Mouse (Mus musculus) limb, embryonic 15.5 days (tissue): Measurements from ENCODE around the gene Pros1. TPM values are rescaled to one million over a fixed set of nuclear protein-coding genes. Genes with fewer than 3 reads are reported as not detected.
A peak's percentile ranks its signal among the peaks of the same experiment; 100 is the strongest.

ENCODE experiments used
- ATAC-seq: fragments of 200-750 bp; cut with Nextera tagmentation; 2 replicates; pipeline ENCODE4 v1.8.0; 2017; ENCODE audit warnings: low read depth, moderate TSS enrichment; ENCODE audit not compliant: insufficient number of reproducible peaks, low FRiP score, low TSS enrichment
- H3K27ac ChIP-seq: fragments of 300-500 bp; sonication (generic); 2 replicates; pipeline ENCODE4 v1.5.1; 2015; ENCODE audit warnings: moderate library complexity, mild to moderate bottlenecking, inconsistent platforms
- H3K27me3 ChIP-seq: fragments of 300-500 bp; sonication (generic); 2 replicates; pipeline ENCODE4 v1.6.1; 2015; ENCODE audit warnings: inconsistent platforms
- H3K36me3 ChIP-seq: fragments of 300-500 bp; sonication (generic); 2 replicates; pipeline ENCODE4 v1.6.1; 2015; ENCODE audit warnings: inconsistent platforms
- H3K4me1 ChIP-seq: fragments of 300-500 bp; sonication (generic); 2 replicates; pipeline ENCODE4 v1.6.1; 2015; ENCODE audit warnings: inconsistent platforms
- H3K4me2 ChIP-seq: fragments of 300-500 bp; sonication (generic); 2 replicates; pipeline ENCODE4 v1.6.1; 2015; ENCODE audit warnings: mild to moderate bottlenecking, inconsistent platforms
- H3K4me3 ChIP-seq: fragments of 300-500 bp; sonication (generic); 2 replicates; pipeline ENCODE4 v1.5.1; 2015; ENCODE audit warnings: mild to moderate bottlenecking, inconsistent platforms
- H3K9ac ChIP-seq: fragments of 300-500 bp; sonication (generic); 2 replicates; pipeline ENCODE4 v1.6.1; 2015; ENCODE audit warnings: inconsistent platforms
- H3K9me3 ChIP-seq: fragments of 300-500 bp; sonication (generic); 2 replicates; pipeline ENCODE4 v1.6.1; 2016; ENCODE audit warnings: inconsistent platforms
- WGBS: fragments of 180-500 bp; shearing (Covaris S2); methylation state at CpG from one replicate; pipeline ENCODE4 v1.1.7; 2015; 5-methylcytosine and 5-hydroxymethylcytosine counted together
- polyA plus RNA-seq: library from polyadenylated mRNA; unstranded; fragments of >200 nt; fragmentation: Nextera tagmentation; extraction: Ambion mirVana; gene quantifications from 2 replicates; pipeline ENCODE4 v1.2.1, GENCODE M21; 2015

The Pros1 gene
- polyA plus RNA-seq, 1 experiment from 2014 or later: 52.9 TPM

DNA sequence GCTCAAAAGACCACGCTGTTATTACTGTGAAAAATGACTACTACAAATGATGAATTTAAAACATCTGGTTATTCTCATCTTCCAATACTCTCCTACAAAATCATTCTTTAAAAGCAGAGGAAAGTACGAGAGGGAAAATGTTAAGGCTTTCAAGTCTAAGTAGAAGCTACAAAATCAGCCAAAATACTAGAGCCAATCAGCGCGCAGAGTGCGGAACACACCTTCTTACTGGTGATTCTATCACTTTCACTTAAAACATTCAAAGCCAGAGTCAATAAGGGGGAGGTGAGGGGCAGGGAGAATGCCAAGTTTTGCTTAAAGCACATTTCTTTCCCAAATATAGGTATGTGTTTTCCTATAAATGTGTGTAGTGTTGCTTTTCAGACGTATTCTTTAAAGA is 8.8 kb upstream of the Pros1 start:
- H3K4me2 ChIP-seq: peak overlapping the region; percentile 7; the same call in 1 of the 2 replicates
- no peak for ATAC-seq
- H3K4me1 ChIP-seq: peaks cover 14% of the 10 kb centered on the region; the same call in 1 of the 2 replicates

DNA sequence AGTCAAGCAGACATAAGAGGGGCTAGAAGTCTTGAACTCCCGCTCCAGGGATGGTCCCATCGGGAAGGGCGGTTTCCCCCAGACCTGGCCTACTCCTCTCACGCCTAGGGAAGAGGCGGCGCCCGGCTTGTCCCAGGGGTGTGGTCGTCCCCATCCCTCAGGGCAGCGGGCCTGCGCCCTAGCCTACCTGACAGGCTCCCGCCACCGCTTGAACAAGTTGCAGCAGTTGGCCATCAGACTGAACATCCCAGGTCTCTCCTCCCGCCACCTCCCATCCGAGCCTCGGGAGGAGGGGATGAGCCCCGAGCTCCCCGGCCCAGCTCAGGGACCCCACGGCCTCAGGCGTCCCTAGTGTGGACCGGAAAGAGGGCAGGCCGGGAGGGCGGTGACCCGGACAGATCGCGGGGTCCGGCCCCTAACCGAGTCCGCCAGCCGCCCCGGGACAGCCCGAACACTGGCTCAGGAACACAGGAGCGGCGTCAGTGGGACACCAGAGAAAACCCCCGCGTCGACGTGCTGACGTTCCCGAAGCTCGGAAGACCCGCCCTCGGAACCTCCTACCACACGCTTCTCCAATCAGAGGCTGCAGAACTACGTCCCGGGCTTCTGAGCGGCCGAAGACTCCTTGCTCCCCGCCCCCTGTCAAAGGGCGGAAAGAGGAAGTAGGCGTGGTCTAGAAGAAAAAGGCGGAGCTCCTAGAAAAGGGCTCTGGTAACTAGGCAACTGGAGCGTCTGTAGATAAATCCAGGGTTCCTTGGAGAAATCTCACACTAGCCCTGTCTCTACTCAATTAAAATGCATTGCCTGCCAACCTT is 7.4 kb upstream of the Pros1 start, which contains the start of gene Arl13b:
Gene Arl13b (minus strand): TSS at position 543 of the 815 bp plus-strand sequence.
- no peaks in the 10 kb centered on the region for H3K36me3 ChIP-seq
- H3K4me1 ChIP-seq: peaks cover 14% of the 10 kb centered on the region; the same call in 1 of the 2 replicates
- WGBS: 1% methylated on average over 50 of the region's 52 CpGs
- H3K27me3 ChIP-seq: no peaks in the 10 kb centered on the region
- peak within 1 kb of the TSS; percentile 89 for H3K4me2 ChIP-seq
- H3K4me3 ChIP-seq: peak within 1 kb of the TSS; percentile 96
- no peaks in the 10 kb centered on the region for H3K9me3 ChIP-seq
- peak within 1 kb of the TSS; percentile 77 for H3K9ac ChIP-seq
- peak within 1 kb of the TSS; percentile 77 for H3K27ac ChIP-seq
- ATAC-seq: peak; percentile 100

More for the DNA sequence above, 8.8 kb upstream of the Pros1 start:
- Histone ChIP-seq H3K27ac (no peak overlapping the region), H3K9me3 (no peaks in the 10 kb centered on the region), H3K27me3 (no peaks in the 10 kb centered on the region), H3K36me3 (no peaks in the 10 kb centered on the region), H3K4me3 (no peak overlapping the region), H3K9ac (no peak overlapping the region)
- 74% methylated on average over 6 of the region's 6 CpGs for WGBS

DNA sequence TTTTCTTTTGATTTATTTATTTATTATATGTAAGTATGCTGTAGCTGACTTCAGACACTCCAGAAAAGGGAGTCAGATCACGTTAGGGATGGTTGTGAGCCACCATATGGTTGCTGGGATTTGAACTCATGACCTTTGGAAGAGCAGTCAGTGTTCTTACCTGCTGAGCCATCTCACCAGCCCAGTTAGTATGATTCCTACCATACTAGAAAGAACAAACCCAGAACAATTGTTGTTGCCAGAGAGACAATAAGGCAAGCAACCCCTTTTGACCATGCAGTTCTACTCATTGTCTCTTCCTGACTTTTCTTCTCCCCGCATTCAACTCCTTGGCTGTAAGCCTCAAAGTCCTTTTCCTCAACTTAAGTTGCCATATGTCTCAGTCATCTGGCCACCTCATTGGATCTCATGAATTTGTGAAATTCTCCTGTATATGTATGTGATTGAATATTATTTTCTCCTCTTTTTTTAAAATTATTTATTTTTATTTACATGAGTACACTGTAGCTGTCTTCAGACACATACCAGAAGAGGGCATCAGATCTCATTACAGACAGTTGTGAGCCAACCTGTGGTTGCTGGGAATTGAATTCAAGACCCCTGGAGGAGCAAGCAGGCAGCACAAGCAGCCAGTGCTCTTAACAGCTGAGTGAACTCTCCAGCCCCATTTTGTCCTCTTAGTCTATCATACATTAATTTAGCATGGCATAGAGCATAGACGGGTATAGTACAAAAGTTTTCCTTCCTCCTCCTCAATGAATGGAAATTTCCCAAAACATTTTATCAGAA is 1.4 kb upstream of the Pros1 start:
- no peaks in the 10 kb centered on the region for H3K36me3 ChIP-seq
- H3K27me3 ChIP-seq: no peaks in the 10 kb centered on the region
- no peak for ATAC-seq
- no peak overlapping the region for H3K9ac ChIP-seq
- no peaks in the 10 kb centered on the region for H3K9me3 ChIP-seq
- no peaks in the 10 kb centered on the region; the same call in 1 of the 2 replicates for H3K4me1 ChIP-seq
- no peak overlapping the region for H3K4me3 ChIP-seq
- H3K4me2 ChIP-seq: no peak overlapping the region
- no peak overlapping the region for H3K27ac ChIP-seq
- WGBS: 86% methylated on average over 3 of the region's 3 CpGs

DNA sequence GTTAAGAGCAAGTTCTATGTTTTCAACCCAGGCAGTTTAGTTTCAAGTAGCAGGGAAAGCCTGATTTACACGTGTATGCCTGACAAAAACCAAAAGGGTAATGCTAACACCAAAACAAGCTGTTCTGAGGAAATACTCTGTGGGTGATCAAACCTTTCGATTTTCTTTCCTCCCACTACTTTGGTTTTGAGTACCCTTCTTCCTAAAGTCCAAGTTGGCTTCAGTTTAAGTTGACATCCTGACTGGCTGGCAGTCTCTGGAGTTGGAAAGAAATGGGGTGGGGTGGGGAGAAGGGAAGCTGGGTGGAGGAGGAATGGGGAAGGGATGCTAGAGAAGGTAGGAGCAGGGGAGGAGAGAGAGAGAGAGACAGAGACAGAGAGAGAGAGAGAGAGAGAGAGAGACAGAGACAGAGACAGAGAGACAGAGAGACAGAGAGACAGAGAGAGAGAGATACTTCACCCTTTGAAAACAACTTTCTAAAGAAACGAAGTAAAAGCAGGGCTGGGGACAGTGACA is 438 bp upstream of the Pros1 start:
- peak overlapping the region; percentile 65 for H3K4me2 ChIP-seq
- H3K9ac ChIP-seq: peak overlapping the region; percentile 57
- no peaks in the 10 kb centered on the region for H3K9me3 ChIP-seq
- WGBS: 14% methylated on average over 3 of the region's 3 CpGs
- H3K4me1 ChIP-seq: no peaks in the 10 kb centered on the region; the same call in 1 of the 2 replicates
- peak overlapping the region; percentile 60 for H3K4me3 ChIP-seq
- no peak for ATAC-seq
- no peaks in the 10 kb centered on the region for H3K36me3 ChIP-seq
- 0 out of 2 replicates have a peak overlapping the region, but pooled peaks have one; percentile 79 for H3K27ac ChIP-seq
- no peaks in the 10 kb centered on the region for H3K27me3 ChIP-seq

DNA sequence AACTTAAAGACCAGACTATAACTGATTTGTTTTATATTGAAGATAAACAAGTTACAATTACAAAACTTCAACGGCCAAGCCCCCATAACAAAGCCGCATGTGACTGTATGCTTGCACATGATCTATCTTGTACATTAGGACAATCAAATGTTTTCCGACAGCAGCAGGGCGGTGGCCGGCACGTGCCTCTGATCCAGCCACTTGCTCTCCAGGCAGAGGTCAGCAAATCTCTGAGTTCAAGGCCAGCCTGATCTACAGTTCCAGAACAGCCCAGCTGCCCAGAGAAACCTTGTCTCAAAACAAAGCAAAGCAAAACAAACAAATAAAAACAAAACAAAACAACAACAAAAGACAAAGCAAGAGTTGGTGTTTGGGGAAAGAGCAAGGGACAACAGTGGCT is 1.3 kb downstream of the Pros1 start:
- Histone ChIP-seq H3K27ac (no peak overlapping the region), H3K27me3 (no peaks in the 10 kb centered on the region), H3K4me3 (no peak overlapping the region), H3K9me3 (no peaks in the 10 kb centered on the region), H3K4me1 (no peaks in the 10 kb centered on the region; the same call in 1 of the 2 replicates), H3K4me2 (no peak overlapping the region), H3K36me3 (no peaks in the 10 kb centered on the region), H3K9ac (no peak overlapping the region)
- WGBS: 77% methylated on average over 6 of the region's 6 CpGs
- ATAC-seq: no peak

DNA sequence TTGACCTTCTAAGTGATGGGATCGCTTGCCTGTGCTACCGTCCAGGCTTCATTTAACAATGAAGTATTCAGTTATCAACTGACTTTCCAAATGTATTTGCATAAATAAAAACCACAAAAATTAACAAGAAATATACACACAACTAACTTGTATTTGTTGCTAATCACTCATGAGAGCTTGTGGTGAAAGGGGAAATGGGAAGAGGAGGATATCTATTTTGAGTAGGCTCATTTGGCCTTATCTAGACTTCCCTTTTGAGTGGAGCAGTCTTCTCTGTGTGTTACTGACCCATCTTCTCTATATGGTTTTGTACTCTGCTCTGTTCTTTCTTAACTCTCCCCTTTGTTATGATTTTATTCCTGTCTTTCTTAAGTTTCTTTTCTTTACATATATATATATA is 2.2 kb downstream of the Pros1 start:
- ATAC-seq: no peak
- Histone ChIP-seq H3K9me3 (no peaks in the 10 kb centered on the region), H3K9ac (no peak overlapping the region), H3K4me2 (no peak overlapping the region), H3K36me3 (no peaks in the 10 kb centered on the region), H3K27ac (no peak overlapping the region), H3K4me3 (no peak overlapping the region), H3K4me1 (no peaks in the 10 kb centered on the region; the same call in 1 of the 2 replicates), H3K27me3 (no peaks in the 10 kb centered on the region)
- WGBS: 92% methylated on average over 2 of the region's 2 CpGs

DNA sequence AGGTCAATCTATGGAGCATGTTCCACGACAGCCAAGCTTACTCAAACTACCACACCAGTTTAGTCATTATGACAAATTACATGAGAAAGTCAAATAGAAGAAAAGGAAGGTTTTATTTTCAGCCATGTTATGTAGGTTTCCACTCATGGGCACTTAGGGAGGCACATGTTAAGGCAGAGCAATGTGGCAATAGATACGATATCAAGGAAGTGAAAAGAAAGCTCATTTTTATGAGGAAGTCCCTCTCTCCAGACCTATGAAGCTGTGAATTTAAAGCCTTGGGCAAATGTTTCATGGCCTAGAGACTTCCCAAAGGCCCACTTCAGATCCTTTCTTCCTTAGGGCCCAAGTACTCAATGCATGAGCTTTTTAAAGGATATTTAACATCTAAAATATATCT is 3.4 kb downstream of the Pros1 start:
- no peak for ATAC-seq
- H3K4me2 ChIP-seq: no peak overlapping the region

DNA sequence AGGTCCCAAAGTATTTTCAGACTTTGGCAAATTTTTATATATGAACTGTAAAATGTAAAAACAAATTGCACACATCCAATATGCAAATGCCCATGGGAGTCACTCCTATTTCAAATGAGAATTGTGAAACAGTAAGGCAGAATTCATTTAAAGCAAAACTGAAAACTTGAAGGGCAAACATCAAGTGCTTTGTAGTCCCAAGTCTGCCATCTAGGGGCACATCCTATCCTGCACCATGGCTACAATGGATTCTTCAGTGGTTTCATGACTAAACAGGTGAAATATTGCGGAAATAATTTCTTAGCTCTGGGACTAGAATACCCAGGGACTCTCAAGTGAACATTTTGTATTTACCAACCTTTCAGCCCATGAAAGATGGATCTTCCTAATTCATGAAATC is 3.9 kb downstream of the Pros1 start:
- WGBS: 94% methylated on average over 1 of the region's 1 CpGs

More for the DNA sequence above, 3.4 kb downstream of the Pros1 start:
- Histone ChIP-seq H3K27me3 (no peaks in the 10 kb centered on the region), H3K36me3 (no peaks in the 10 kb centered on the region), H3K27ac (no peak overlapping the region), H3K4me3 (no peak overlapping the region), H3K4me1 (no peaks in the 10 kb centered on the region; the same call in 1 of the 2 replicates), H3K9ac (no peak overlapping the region), H3K9me3 (no peaks in the 10 kb centered on the region)
- 89% methylated on average over 2 of the region's 2 CpGs for WGBS

DNA sequence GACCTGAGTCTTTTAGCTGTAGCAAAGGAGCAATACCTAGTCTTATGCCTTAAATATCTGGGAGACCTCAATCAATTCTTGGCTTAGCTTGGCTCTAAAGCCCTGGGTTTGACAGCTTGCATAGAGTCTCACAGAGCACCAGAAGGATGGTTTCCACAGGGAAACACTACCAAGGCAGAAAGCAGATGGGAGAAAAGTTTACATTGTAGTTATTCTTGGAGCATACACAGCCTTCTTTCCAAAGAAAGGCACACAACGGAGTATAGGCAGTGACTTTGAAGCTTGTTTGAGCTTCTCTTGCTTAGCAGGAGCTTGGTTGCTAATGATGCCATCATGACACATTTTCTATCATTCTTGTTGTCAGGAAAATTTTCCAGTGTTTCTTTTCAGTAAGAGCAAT is 6.0 kb downstream of the Pros1 start:
- no peaks in the 10 kb centered on the region for H3K9me3 ChIP-seq
- no peaks in the 10 kb centered on the region for H3K36me3 ChIP-seq
- H3K27me3 ChIP-seq: no peaks in the 10 kb centered on the region
- no peak overlapping the region for H3K27ac ChIP-seq
- H3K4me3 ChIP-seq: no peak overlapping the region
- H3K9ac ChIP-seq: no peak overlapping the region
- H3K4me2 ChIP-seq: no peak overlapping the region
- H3K4me1 ChIP-seq: no peaks in the 10 kb centered on the region; the same call in 1 of the 2 replicates
- no peak for ATAC-seq
- WGBS: 76% methylated on average over 1 of the region's 1 CpGs

More for the DNA sequence above, 3.9 kb downstream of the Pros1 start:
- no peak overlapping the region for H3K27ac ChIP-seq
- no peak overlapping the region for H3K4me2 ChIP-seq
- no peak overlapping the region for H3K9ac ChIP-seq
- H3K4me3 ChIP-seq: no peak overlapping the region
- no peaks in the 10 kb centered on the region; the same call in 1 of the 2 replicates for H3K4me1 ChIP-seq
- no peak for ATAC-seq
- no peaks in the 10 kb centered on the region for H3K9me3 ChIP-seq
- no peaks in the 10 kb centered on the region for H3K27me3 ChIP-seq
- no peaks in the 10 kb centered on the region for H3K36me3 ChIP-seq

DNA sequence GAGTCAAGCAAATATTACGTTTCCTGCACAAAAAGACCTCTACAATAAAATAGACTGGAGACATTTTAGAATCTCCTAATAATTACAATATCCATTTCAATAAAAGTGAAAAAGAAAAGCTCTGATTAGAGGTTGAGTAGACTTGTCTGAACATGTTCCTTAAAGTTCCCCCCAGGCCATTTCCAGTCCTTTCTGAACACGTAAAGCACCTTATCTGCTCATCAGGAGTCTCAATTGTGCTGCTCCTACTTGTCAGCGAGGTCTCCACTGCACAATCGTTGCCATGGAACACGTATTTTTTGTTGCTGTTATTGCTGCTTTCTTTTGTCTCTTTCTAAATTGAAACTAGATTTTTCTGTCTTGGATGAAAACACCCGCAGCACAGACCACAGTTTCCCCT is 7.3 kb downstream of the Pros1 start:
- no peaks in the 10 kb centered on the region for H3K36me3 ChIP-seq
- H3K27ac ChIP-seq: 0 out of 2 replicates have a peak overlapping the region, but pooled peaks have one; percentile 14
- H3K4me2 ChIP-seq: no peak overlapping the region
- no peaks in the 10 kb centered on the region for H3K27me3 ChIP-seq
- H3K4me3 ChIP-seq: no peak overlapping the region
- ATAC-seq: no peak
- no peaks in the 10 kb centered on the region for H3K9me3 ChIP-seq
- no peak overlapping the region for H3K9ac ChIP-seq
- H3K4me1 ChIP-seq: no peaks in the 10 kb centered on the region
- WGBS: 63% methylated on average over 6 of the region's 6 CpGs

DNA sequence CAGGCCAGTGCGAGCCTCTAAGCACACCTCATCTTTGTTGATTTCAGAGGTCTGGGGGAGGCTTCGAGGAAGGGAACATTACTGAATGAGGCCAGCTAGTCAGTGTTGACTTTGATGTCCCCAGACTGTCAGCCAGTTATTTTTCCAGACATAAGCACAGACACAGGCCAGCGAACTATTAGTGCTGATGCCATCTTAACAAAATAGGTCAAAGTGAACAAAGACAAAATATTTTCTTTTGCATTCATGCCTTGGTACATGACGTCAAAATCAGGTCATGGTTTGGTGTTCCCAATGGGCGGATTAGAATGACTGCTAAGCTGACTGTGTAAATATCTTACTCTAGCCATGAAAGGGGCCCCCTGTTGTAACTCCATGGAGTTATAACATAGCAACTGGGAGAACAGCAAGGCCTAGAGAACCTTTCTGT is 18.6 kb downstream of the Pros1 start:
- H3K4me1 ChIP-seq: no peaks in the 10 kb centered on the region
- H3K9me3 ChIP-seq: no peaks in the 10 kb centered on the region
- H3K9ac ChIP-seq: no peak overlapping the region
- no peak overlapping the region for H3K27ac ChIP-seq
- WGBS: 51% methylated on average over 5 of the region's 5 CpGs
- no peak for ATAC-seq
- no peak overlapping the region for H3K4me2 ChIP-seq
- H3K4me3 ChIP-seq: no peak overlapping the region
- H3K36me3 ChIP-seq: no peaks in the 10 kb centered on the region
- no peaks in the 10 kb centered on the region for H3K27me3 ChIP-seq
